Mouse (Mus musculus) lung, adult 2 months (tissue): ENCODE results near the gene Ankrd50.

ENCODE experiments used
- CTCF ChIP-seq: fragments of 200-500 bp; IDR thresholded peaks from 2 replicates; pipeline ENCODE4 v1.5.1; 2011; ENCODE audit warnings: mild to moderate bottlenecking, low read length, control low read depth; ENCODE audit not compliant: insufficient read depth
- POLR2A ChIP-seq: fragments of 200-500 bp; IDR thresholded peaks from 2 replicates; pipeline ENCODE4 v1.6.1; 2011; ENCODE audit warnings: low read depth, mild to moderate bottlenecking, control low read depth, low read length, borderline replicate concordance; ENCODE audit errors: extremely low read depth

- TF ChIP-seq POLR2A, result no peak
- TF ChIP-seq CTCF, result no peak
These were observed 32.4 kb downstream of the Ankrd50 start for GRCm38 (mm10) chr3:38452199-38452598.
